Comparison of ENCODE assay signal across 8 mouse cellular contexts in the genomic region with DNA sequence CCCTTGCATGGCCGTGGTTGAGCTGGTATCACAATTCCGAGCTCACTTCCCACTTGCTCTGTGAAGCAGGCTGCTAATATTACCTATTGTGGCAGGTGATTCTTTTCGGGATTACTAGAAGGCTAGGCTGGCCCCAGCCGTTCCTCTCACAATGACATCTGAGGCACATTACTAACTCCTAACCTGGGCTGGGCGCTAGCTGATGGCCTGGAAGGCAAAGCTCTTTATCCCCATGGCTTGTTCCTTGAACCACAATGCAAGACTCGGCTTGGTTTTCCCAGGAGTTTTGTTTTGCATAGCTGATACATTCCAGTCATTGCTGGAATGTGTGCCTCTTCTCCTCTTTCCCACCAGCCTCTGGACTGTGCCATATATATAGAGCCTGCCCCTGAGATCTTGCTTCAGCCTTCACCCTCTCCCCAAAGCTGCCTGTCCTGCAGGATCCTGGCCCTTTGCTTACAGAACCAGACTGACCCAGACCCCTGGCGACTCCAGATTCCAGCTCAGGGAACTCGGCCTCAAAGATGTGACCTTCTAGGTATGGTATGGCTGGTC. TPM values are rescaled to one million over a fixed set of nuclear protein-coding genes. Genes with fewer than 3 reads are reported as not detected.
DNase-seq lines count a peak whose midpoint lies in the region; ATAC-seq and TF ChIP-seq lines count a peak whose summit lies in the region.

A gene (plus strand): TSS at position 404 of the 555 bp plus-strand sequence.

- DNase-seq in lung, postnatal 0 days (ENCODE audit: low spot score) = no peak
- no peak for DNase-seq in lung, postnatal 10 days
- peak; percentile 19 for DNase-seq in embryonic facial prominence, embryonic 11.5 days (ENCODE audit: low spot score)
- no peak for DNase-seq in heart, postnatal 36 days
- DNase-seq in liver, embryonic 13.5 days = no peak
- DNase-seq in frontal cortex, postnatal 25 days (ENCODE audit: low spot score in 2 of 2) = no peak
- no peak for DNase-seq in T-cell, adult 2 months (ENCODE audit: low spot score)
- no peak for DNase-seq in natural killer cell, adult 2 months (ENCODE audit: low spot score in 2 of 2)

- H3K4me1 ChIP-seq in lung, postnatal 0 days (ENCODE audit: insufficient read depth, low read depth, low read length) = 0 out of 2 replicates have a peak, but pooled peaks cover 5% of the 10 kb centered on the region
- H3K4me1 ChIP-seq in embryonic facial prominence, embryonic 11.5 days (ENCODE audit: control insufficient read depth, insufficient read depth, low read length) = no peaks in the 10 kb centered on the region
- no peaks in the 10 kb centered on the region; the same call in 1 of the 2 replicates for H3K4me1 ChIP-seq in liver, embryonic 13.5 days (replicated peaks)

- no peak for TF ChIP-seq EP300 in lung, postnatal 0 days (IDR thresholded peaks at IDR 0.05)

- TF ChIP-seq CTCF in lung, postnatal 0 days (IDR thresholded peaks at IDR 0.05) = no peak

- 79% methylated on average over 8 of the region's 8 CpGs for WGBS in lung, postnatal 0 days
- 65% methylated on average over 8 of the region's 8 CpGs for WGBS in embryonic facial prominence, embryonic 11.5 days
- WGBS in liver, embryonic 13.5 days (ENCODE audit: insufficient replicate concordance) = 54% methylated on average over 8 of the region's 8 CpGs

- H3K4me3 ChIP-seq in lung, postnatal 0 days (ENCODE audit: low read depth, low read length) = no peak within 1 kb of the TSS
- no peak within 1 kb of the TSS for H3K4me3 ChIP-seq in embryonic facial prominence, embryonic 11.5 days (ENCODE audit: low read depth, low read length)
- no peak within 1 kb of the TSS for H3K4me3 ChIP-seq in liver, embryonic 13.5 days (replicated peaks)

- no peak within 1 kb of the TSS for H3K27ac ChIP-seq in lung, postnatal 0 days (ENCODE audit: low read length)
- no peak within 1 kb of the TSS for H3K27ac ChIP-seq in embryonic facial prominence, embryonic 11.5 days (replicated peaks; ENCODE audit: low read depth, low read length)
- H3K27ac ChIP-seq in liver, embryonic 13.5 days = no peak within 1 kb of the TSS

- no peak within 1 kb of the TSS for H3K4me2 ChIP-seq in lung, postnatal 0 days (replicated peaks; ENCODE audit: low read depth, low read length)
- no peak within 1 kb of the TSS for H3K4me2 ChIP-seq in embryonic facial prominence, embryonic 11.5 days (ENCODE audit: low read depth, low read length)
- H3K4me2 ChIP-seq in liver, embryonic 13.5 days = no peak within 1 kb of the TSS

- no peak for ATAC-seq in lung, postnatal 0 days
- ATAC-seq in embryonic facial prominence, embryonic 11.5 days (replicated peaks; ENCODE audit: insufficient number of reproducible peaks, low FRiP score, low TSS enrichment, low read depth) = no peak
- no peak for ATAC-seq in liver, embryonic 13.5 days (ENCODE audit: low read depth)

- no peak within 1 kb of the TSS for H3K9ac ChIP-seq in lung, postnatal 0 days (replicated peaks; ENCODE audit: low read depth)
- H3K9ac ChIP-seq in embryonic facial prominence, embryonic 11.5 days (replicated peaks; ENCODE audit: low read length) = no peak within 1 kb of the TSS
- H3K9ac ChIP-seq in liver, embryonic 13.5 days = no peak within 1 kb of the TSS

- intact Hi-C loops in heart, postnatal 36 days (cut with DNase I) = no loop called here

- no peaks in the 10 kb centered on the region for H3K36me3 ChIP-seq in lung, postnatal 0 days (ENCODE audit: insufficient read depth, low read length)
- no peaks in the 10 kb centered on the region for H3K36me3 ChIP-seq in embryonic facial prominence, embryonic 11.5 days (replicated peaks; ENCODE audit: control insufficient read depth, insufficient read depth, low read depth, low read length)
- no peaks in the 10 kb centered on the region for H3K36me3 ChIP-seq in liver, embryonic 13.5 days

- H3K27me3 ChIP-seq in lung, postnatal 0 days (replicated peaks; ENCODE audit: insufficient read depth, low read length) = no peaks in the 10 kb centered on the region
- no peaks in the 10 kb centered on the region for H3K27me3 ChIP-seq in embryonic facial prominence, embryonic 11.5 days (ENCODE audit: control insufficient read depth, insufficient read depth, low read length)
- H3K27me3 ChIP-seq in liver, embryonic 13.5 days = no peaks in the 10 kb centered on the region

- no peaks in the 10 kb centered on the region for H3K9me3 ChIP-seq in lung, postnatal 0 days (ENCODE audit: low read length)
- no peaks in the 10 kb centered on the region for H3K9me3 ChIP-seq in embryonic facial prominence, embryonic 11.5 days (replicated peaks; ENCODE audit: control insufficient read depth, low read length)
- H3K9me3 ChIP-seq in liver, embryonic 13.5 days (replicated peaks) = no peaks in the 10 kb centered on the region

RNA-seq across cellular contexts. Expression of the gene that starts here (rescaled TPM):
- polyA plus RNA-seq in lung, postnatal 0 days (2015; fragmentation: Nextera tagmentation; extraction: Ambion mirVana) = 29.7 and 35.5 TPM in 2 replicates
- 19.8 and 22.9 TPM in 2 replicates for polyA plus RNA-seq in embryonic facial prominence, embryonic 11.5 days (2014; fragmentation: Nextera tagmentation; extraction: Ambion mirVana)
- total RNA-seq in heart, postnatal 36 days (2021) = 10 to 100 TPM; 57.7 to 60.9 TPM
- 20.5 and 24.9 TPM in 2 replicates for polyA plus RNA-seq in liver, embryonic 13.5 days (2015; fragmentation: Nextera tagmentation; extraction: Ambion mirVana)
